Mouse (Mus musculus) lung, adult 2 months (tissue): ENCODE measurements around the gene Nr1i2.

ENCODE experiments used
- CTCF ChIP-seq: fragments of 200-500 bp; IDR thresholded peaks from 2 replicates; pipeline ENCODE4 v1.5.1; 2011; ENCODE audit warnings: mild to moderate bottlenecking, low read length, control low read depth; ENCODE audit not compliant: insufficient read depth
- POLR2A ChIP-seq: fragments of 200-500 bp; IDR thresholded peaks from 2 replicates; pipeline ENCODE4 v1.6.1; 2011; ENCODE audit warnings: low read depth, mild to moderate bottlenecking, control low read depth, low read length, borderline replicate concordance; ENCODE audit errors: extremely low read depth

DNA sequence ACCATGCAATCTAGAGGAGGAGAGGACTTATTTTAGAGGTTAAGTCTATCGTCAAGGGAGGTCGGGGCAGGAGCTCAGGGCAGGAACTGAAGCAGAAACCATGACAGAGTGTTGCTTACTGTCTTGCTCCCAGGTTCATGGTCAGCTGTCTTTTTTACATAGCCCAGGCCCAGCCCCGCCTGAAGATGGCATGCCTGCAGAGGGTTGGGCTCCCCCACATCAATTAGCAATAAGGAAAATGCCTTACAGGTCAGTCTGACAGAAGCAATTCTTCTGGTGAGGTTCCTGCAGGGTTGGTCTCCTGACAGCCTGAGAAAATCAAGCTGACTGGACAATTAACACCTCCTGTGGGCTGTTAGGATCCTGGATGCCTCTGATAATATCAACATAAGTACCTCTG lies 23.0 kb downstream of the Nr1i2 start:
- TF ChIP-seq CTCF, result no peak
- no peak for TF ChIP-seq POLR2A
